Mouse (Mus musculus): Measurements from ENCODE around the gene Snx12.
"Not testable (repeated sequence)": the region's sequence is repeated elsewhere in the genome, so short reads cannot be mapped to it uniquely, and the experiment has no call there.

DNA sequence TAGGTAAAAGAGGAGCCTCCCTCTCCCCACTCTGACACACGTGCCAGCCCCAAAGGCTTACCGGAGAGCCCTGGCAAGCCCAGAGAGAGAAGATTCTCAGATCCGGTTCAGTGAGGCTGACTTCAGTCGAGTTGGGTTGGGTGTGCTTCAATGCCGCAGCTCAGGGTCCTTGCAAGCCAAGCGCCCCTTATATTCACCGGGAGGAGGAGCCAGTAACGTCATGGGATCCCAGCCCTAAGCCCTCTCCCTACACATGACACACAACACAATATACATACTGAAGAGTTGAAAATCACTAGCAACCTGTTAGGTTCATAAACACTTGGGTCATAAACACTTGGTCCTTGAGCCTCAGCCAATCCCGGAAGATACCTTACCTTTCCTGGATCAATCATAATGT, 137.2 kb downstream of the Snx12 start:
- not testable (repeated sequence) for TF ChIP-seq CTCF (IDR thresholded peaks at IDR 0.05; ENCODE audit: low read depth, low read length); TAL1 (conservative IDR thresholded peaks at IDR 0.05; ENCODE audit: low read depth, low read length)
